Mouse (Mus musculus) embryonic facial prominence, embryonic 15.5 days (tissue): Measurements from ENCODE around the gene Tmem159. TPM values are rescaled to one million over a fixed set of nuclear protein-coding genes. Genes with fewer than 3 reads are reported as not detected.

Experiments
- ATAC-seq: fragments of 200-750 bp; cut with Nextera tagmentation; 2 replicates; pipeline ENCODE4 v1.8.0; 2017; ENCODE audit warnings: low read depth, moderate TSS enrichment; ENCODE audit not compliant: insufficient number of reproducible peaks, low FRiP score, low TSS enrichment
- H3K27ac ChIP-seq: fragments of 300-500 bp; sonication (generic); replicated peaks from 2 replicates; pipeline ENCODE4 v1.5.1; 2015; ENCODE audit warnings: mild to moderate bottlenecking, inconsistent platforms
- H3K27me3 ChIP-seq: fragments of 300-500 bp; sonication (generic); 2 replicates; pipeline ENCODE4 v1.6.1; 2015; ENCODE audit warnings: inconsistent platforms
- H3K36me3 ChIP-seq: fragments of 300-500 bp; sonication (generic); 2 replicates; pipeline ENCODE4 v1.6.1; 2015; ENCODE audit warnings: mild to moderate bottlenecking, inconsistent platforms
- H3K4me1 ChIP-seq: fragments of 300-500 bp; sonication (generic); 2 replicates; pipeline ENCODE4 v1.6.1; 2015; ENCODE audit warnings: inconsistent platforms
- H3K4me2 ChIP-seq: fragments of 300-500 bp; sonication (generic); replicated peaks from 2 replicates; pipeline ENCODE4 v1.6.1; 2015; ENCODE audit warnings: mild to moderate bottlenecking, inconsistent platforms
- H3K4me3 ChIP-seq: fragments of 300-500 bp; sonication (generic); replicated peaks from 2 replicates; pipeline ENCODE4 v1.5.1; 2015; ENCODE audit warnings: mild to moderate bottlenecking, inconsistent platforms
- H3K9ac ChIP-seq: fragments of 300-500 bp; sonication (generic); 2 replicates; pipeline ENCODE4 v1.6.1; 2015; ENCODE audit warnings: inconsistent platforms
- H3K9me3 ChIP-seq: fragments of 300-500 bp; sonication (generic); replicated peaks from 2 replicates; pipeline ENCODE4 v1.6.1; 2016; ENCODE audit warnings: inconsistent platforms
- WGBS: fragments of 180-500 bp; shearing (Covaris S2); methylation state at CpG from one replicate; pipeline ENCODE4 v1.1.7; 2015; 5-methylcytosine and 5-hydroxymethylcytosine counted together
- polyA plus RNA-seq: library from polyadenylated mRNA; unstranded; fragments of >200 nt; fragmentation: Nextera tagmentation; extraction: Ambion mirVana; gene quantifications from 2 replicates; pipeline ENCODE4 v1.2.1, GENCODE M21; 2015

Gene Tmem159
- polyA plus RNA-seq, 1 experiment from 2014 or later, result 32.2 TPM

- WGBS, result 89% methylated on average over 1 of the region's 1 CpGs
- ATAC-seq, result no peak
- Histone ChIP-seq H3K4me2 (no peak overlapping the region), H3K4me1 (no peaks in the 10 kb centered on the region), H3K4me3 (no peak overlapping the region), H3K9me3 (no peaks in the 10 kb centered on the region), H3K27ac (no peak overlapping the region), H3K9ac (no peak overlapping the region), H3K27me3 (no peaks in the 10 kb centered on the region), H3K36me3 (no peaks in the 10 kb centered on the region)
Measured at GRCm38 (mm10) chr7:120142743-120143142, 40.6 kb downstream of the Tmem159 start.

GRCm38 (mm10) chr7:120145191-120145590 is 43.0 kb downstream of the Tmem159 start, which contains the start of gene Zp2:
Zp2 (minus strand) TSS chr7:120145291.
- H3K9ac ChIP-seq, result no peak within 1 kb of the TSS
- no peaks in the 10 kb centered on the region for H3K27me3 ChIP-seq
- H3K4me3 ChIP-seq, result no peak within 1 kb of the TSS
- no peak within 1 kb of the TSS for H3K4me2 ChIP-seq
- H3K9me3 ChIP-seq, result no peaks in the 10 kb centered on the region
- 75% methylated on average over 9 of the region's 9 CpGs for WGBS
- H3K4me1 ChIP-seq, result no peaks in the 10 kb centered on the region
- H3K36me3 ChIP-seq, result no peaks in the 10 kb centered on the region
- no peak within 1 kb of the TSS for H3K27ac ChIP-seq
- ATAC-seq, result no peak

GRCm38 (mm10) chr7:120150257-120150656 is 48.1 kb downstream of the Tmem159 start:
- Histone ChIP-seq H3K4me1 (no peaks in the 10 kb centered on the region), H3K27me3 (no peaks in the 10 kb centered on the region), H3K4me2 (no peak overlapping the region), H3K27ac (no peak overlapping the region), H3K9me3 (no peaks in the 10 kb centered on the region), H3K9ac (no peak overlapping the region), H3K36me3 (no peaks in the 10 kb centered on the region), H3K4me3 (no peak overlapping the region)
- ATAC-seq, result no peak
- 17% methylated on average over 3 of the region's 3 CpGs for WGBS

DNA sequence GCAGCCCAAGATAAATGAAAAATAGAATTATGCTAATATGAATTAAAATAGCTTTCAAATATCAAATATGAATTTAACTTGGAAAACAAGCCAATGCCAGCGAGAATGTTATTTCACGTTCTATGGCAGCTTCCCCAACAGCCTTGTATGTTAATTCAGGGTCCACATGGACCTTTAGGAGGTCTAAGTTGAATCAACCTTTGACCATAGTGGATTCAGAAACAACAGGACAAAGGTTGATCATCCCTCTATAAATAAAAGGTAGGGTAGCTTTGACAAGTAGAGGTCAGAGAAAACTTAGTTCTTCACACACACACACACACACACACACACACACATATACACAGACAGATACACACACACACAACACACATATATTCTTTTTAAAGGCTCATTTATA is 48.7 kb downstream of the Tmem159 start:
- H3K27ac ChIP-seq, result no peak overlapping the region
- H3K9me3 ChIP-seq, result no peaks in the 10 kb centered on the region
- H3K4me3 ChIP-seq, result no peak overlapping the region
- no peak for ATAC-seq
- H3K4me2 ChIP-seq, result no peak overlapping the region
- no peak overlapping the region for H3K9ac ChIP-seq
- no peaks in the 10 kb centered on the region for H3K36me3 ChIP-seq
- H3K4me1 ChIP-seq, result no peaks in the 10 kb centered on the region
- H3K27me3 ChIP-seq, result no peaks in the 10 kb centered on the region
- WGBS, result 74% methylated on average over 2 of the region's 2 CpGs

- Histone ChIP-seq H3K27me3 (no peaks in the 10 kb centered on the region), H3K4me3 (no peak overlapping the region), H3K4me1 (peaks cover 9% of the 10 kb centered on the region), H3K27ac (no peak overlapping the region), H3K4me2 (no peak overlapping the region), H3K9me3 (no peaks in the 10 kb centered on the region), H3K36me3 (no peaks in the 10 kb centered on the region), H3K9ac (no peak overlapping the region)
- ATAC-seq, result no peak
- WGBS, result 7% methylated on average over 2 of the region's 2 CpGs
Measured at GRCm38 (mm10) chr7:120156841-120157409, 54.8 kb downstream of the Tmem159 start.

DNA sequence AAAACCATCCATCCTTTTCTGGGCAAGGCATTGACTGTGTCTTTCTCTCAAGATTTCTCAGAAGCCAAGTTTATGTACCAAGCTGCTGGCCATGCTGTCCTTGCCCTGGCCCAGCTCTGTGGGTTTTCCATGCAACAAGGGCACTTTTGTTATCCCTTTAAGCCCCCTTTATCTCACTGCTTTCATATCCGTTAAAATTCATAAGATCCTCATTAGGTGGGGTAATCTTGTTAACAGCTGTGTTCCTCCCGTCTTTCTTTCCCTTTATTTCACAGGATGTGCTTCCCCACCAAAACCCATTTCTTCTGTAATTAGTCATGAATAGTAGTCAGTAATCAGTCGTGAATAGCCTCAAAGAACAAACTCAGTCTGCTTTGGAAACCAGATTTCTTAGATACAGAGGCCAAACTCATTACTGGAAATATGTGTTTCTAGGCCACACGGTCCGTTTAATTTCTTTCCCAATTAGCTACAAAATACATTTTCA is 55.5 kb downstream of the Tmem159 start:
- Histone ChIP-seq H3K4me3 (no peak overlapping the region), H3K27me3 (no peaks in the 10 kb centered on the region), H3K4me2 (no peak overlapping the region), H3K9me3 (no peaks in the 10 kb centered on the region), H3K27ac (no peak overlapping the region), H3K4me1 (peaks cover 9% of the 10 kb centered on the region), H3K9ac (no peak overlapping the region), H3K36me3 (no peaks in the 10 kb centered on the region)
- ATAC-seq, result no peak
- WGBS, result 28% methylated on average over 5 of the region's 5 CpGs

GRCm38 (mm10) chr7:120158121-120158613 is 56.0 kb downstream of the Tmem159 start:
- ATAC-seq, result no peak
- H3K27ac ChIP-seq, result no peak overlapping the region
- no peaks in the 10 kb centered on the region for H3K27me3 ChIP-seq
- no peak overlapping the region for H3K4me2 ChIP-seq
- no peak overlapping the region for H3K9ac ChIP-seq
- H3K4me1 ChIP-seq, result peaks cover 9% of the 10 kb centered on the region
- no peaks in the 10 kb centered on the region for H3K9me3 ChIP-seq
- no peaks in the 10 kb centered on the region for H3K36me3 ChIP-seq
- no peak overlapping the region for H3K4me3 ChIP-seq
- WGBS, result 21% methylated on average over 4 of the region's 4 CpGs

GRCm38 (mm10) chr7:120163581-120164251 is 61.6 kb downstream of the Tmem159 start:
- 80% methylated on average over 11 of the region's 11 CpGs for WGBS
- Histone ChIP-seq H3K27ac (no peak overlapping the region), H3K4me3 (no peak overlapping the region), H3K4me1 (no peaks in the 10 kb centered on the region), H3K36me3 (no peaks in the 10 kb centered on the region), H3K9me3 (no peaks in the 10 kb centered on the region), H3K9ac (no peak overlapping the region), H3K27me3 (no peaks in the 10 kb centered on the region), H3K4me2 (no peak overlapping the region)
- no peak; the same call in 1 of the 2 replicates for ATAC-seq

Other genes with a start within 250 kb of the Tmem159 start
- 11.4 and 11.7 TPM in 2 replicates for gene Lyrm1, start 206.5 kb upstream of the Tmem159 start, polyA plus RNA-seq
- 13.3 and 14.1 TPM in 2 replicates for gene Dcun1d3, start 206.1 kb upstream of the Tmem159 start, polyA plus RNA-seq
- gene Dnah3, start 7.1 kb upstream of the Tmem159 start, polyA plus RNA-seq, result 1.1 and 2.0 TPM in 2 replicates
- gene Zp2, start 42.9 kb downstream of the Tmem159 start, polyA plus RNA-seq, result 0.09 TPM in 2 replicates
- gene Anks4b, start 71.5 kb downstream of the Tmem159 start, polyA plus RNA-seq, result 0.04 TPM in 1 of 2 replicates, not detected in the other
- gene Crym, start 99.8 kb downstream of the Tmem159 start, polyA plus RNA-seq, result 36.9 and 38.1 TPM in 2 replicates
- not detected in 2 replicates for gene Abca14, start 101.6 kb downstream of the Tmem159 start, polyA plus RNA-seq
- not detected in 2 replicates for gene Abca15, start 226.3 kb downstream of the Tmem159 start, polyA plus RNA-seq